Mouse (Mus musculus) stomach, embryonic 15.5 days (tissue): ENCODE results near the gene Defb7. TPM values are rescaled to one million over a fixed set of nuclear protein-coding genes. Genes with fewer than 3 reads are reported as not detected.

Experiments used
- ATAC-seq: fragments of 200-750 bp; cut with Nextera tagmentation; 2 replicates; pipeline ENCODE4 v1.8.0; 2017; ENCODE audit warnings: low read depth, moderate number of reproducible peaks, moderate TSS enrichment; ENCODE audit not compliant: insufficient read depth, low FRiP score
- H3K27ac ChIP-seq: fragments of 300-500 bp; sonication (generic); 2 replicates; pipeline ENCODE4 v1.5.1; 2015; ENCODE audit warnings: mild to moderate bottlenecking, inconsistent platforms
- H3K27me3 ChIP-seq: fragments of 300-500 bp; sonication (generic); replicated peaks from 2 replicates; pipeline ENCODE4 v1.6.1; 2015; ENCODE audit warnings: inconsistent platforms
- H3K36me3 ChIP-seq: fragments of 300-500 bp; sonication (generic); 2 replicates; pipeline ENCODE4 v1.6.1; 2015; ENCODE audit warnings: inconsistent platforms
- H3K4me1 ChIP-seq: fragments of 300-500 bp; sonication (generic); 2 replicates; pipeline ENCODE4 v1.6.1; 2015; ENCODE audit warnings: inconsistent platforms
- H3K4me2 ChIP-seq: fragments of 300-500 bp; sonication (generic); 2 replicates; pipeline ENCODE4 v1.6.1; 2015; ENCODE audit warnings: mild to moderate bottlenecking, inconsistent platforms
- H3K4me3 ChIP-seq: fragments of 300-500 bp; sonication (generic); replicated peaks from 2 replicates; pipeline ENCODE4 v1.5.1; 2015; ENCODE audit warnings: inconsistent platforms
- H3K9ac ChIP-seq: fragments of 300-500 bp; sonication (generic); 2 replicates; pipeline ENCODE4 v1.6.1; 2015; ENCODE audit warnings: inconsistent platforms
- H3K9me3 ChIP-seq: fragments of 300-500 bp; sonication (generic); 2 replicates; pipeline ENCODE4 v1.6.1; 2016; ENCODE audit warnings: inconsistent platforms
- WGBS: fragments of 180-500 bp; shearing (Covaris S2); methylation state at CpG from one replicate; pipeline ENCODE4 v1.1.7; 2015; 5-methylcytosine and 5-hydroxymethylcytosine counted together
- microRNA-seq: library from miRNA; unstranded; fragments of <30 nt; microRNA quantifications from one replicate; pipeline ENCODE4, GENCODE M21; 2016
- polyA plus RNA-seq: library from polyadenylated mRNA; unstranded; fragments of >200 nt; fragmentation: Nextera tagmentation; extraction: Ambion mirVana; gene quantifications from 2 replicates; pipeline ENCODE4 v1.2.1, GENCODE M21; 2015

The Defb7 gene
- not detected in 2 replicates for polyA plus RNA-seq

DNA sequence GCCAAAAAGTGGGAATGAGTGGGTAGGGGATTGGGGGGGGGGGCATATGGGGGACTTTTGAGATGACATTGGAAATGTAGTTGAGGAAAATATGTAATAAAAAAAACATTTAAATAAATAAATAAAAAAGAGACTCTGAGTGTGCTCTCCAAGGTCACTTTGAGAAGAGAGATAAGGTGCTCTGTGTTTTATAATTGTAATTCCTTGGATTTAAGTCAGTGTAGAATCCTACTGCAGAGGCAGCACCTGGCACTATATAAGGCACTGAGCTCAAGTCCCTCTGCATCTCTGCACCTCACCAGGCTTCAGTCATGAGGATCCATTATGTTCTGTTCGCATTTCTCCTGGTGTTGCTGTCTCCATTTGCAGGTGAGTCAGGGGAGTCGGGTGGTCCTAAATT is at the start of gene Defb7:
TSS of gene Defb7 (plus strand) at position 301 of the 400 bp plus-strand sequence.
- Histone ChIP-seq H3K4me3 (no peak within 1 kb of the TSS), H3K27ac (no peak within 1 kb of the TSS), H3K9ac (no peak within 1 kb of the TSS), H3K4me2 (no peak within 1 kb of the TSS), H3K27me3 (no peaks in the 10 kb centered on the region), H3K9me3 (no peaks in the 10 kb centered on the region), H3K36me3 (no peaks in the 10 kb centered on the region), H3K4me1 (no peaks in the 10 kb centered on the region)
- 91% methylated on average over 2 of the region's 2 CpGs for WGBS
- ATAC-seq: no peak

GRCm38 (mm10) chr8:19446378-19446777 is 48.5 kb upstream of the Defb7 start:
- no peak overlapping the region for H3K9ac ChIP-seq
- no peaks in the 10 kb centered on the region for H3K4me1 ChIP-seq
- H3K4me3 ChIP-seq: no peak overlapping the region
- no peaks in the 10 kb centered on the region for H3K27me3 ChIP-seq
- no peak for ATAC-seq
- H3K36me3 ChIP-seq: no peaks in the 10 kb centered on the region
- WGBS: 73% methylated on average over 1 of the region's 1 CpGs
- H3K4me2 ChIP-seq: no peak overlapping the region
- no peaks in the 10 kb centered on the region for H3K9me3 ChIP-seq
- H3K27ac ChIP-seq: no peak overlapping the region

DNA sequence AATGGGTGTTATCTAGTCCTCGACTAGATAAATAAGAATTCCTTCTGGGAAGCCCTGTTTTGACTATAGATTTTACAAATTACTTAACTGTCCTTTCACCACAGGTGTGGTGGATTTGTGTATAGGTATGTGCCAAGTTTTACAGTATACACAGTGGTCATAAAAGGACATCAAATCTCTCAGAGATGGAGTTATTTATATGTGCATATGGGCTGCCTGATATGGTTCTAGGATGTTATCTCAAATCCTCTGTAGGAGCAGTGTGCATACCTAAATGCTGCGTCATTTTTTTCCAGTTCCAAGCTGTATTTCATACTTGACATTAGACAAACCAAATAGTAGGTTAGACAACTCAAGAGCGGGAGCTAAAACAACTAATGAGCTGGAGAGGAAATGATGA is 33.5 kb upstream of the Defb7 start:
- ATAC-seq: no peak
- no peak overlapping the region for H3K9ac ChIP-seq
- no peak overlapping the region for H3K4me3 ChIP-seq
- no peaks in the 10 kb centered on the region for H3K36me3 ChIP-seq
- H3K4me1 ChIP-seq: no peaks in the 10 kb centered on the region
- no peaks in the 10 kb centered on the region for H3K27me3 ChIP-seq
- WGBS: 70% methylated on average over 3 of the region's 3 CpGs
- no peak overlapping the region for H3K27ac ChIP-seq
- H3K9me3 ChIP-seq: no peaks in the 10 kb centered on the region
- H3K4me2 ChIP-seq: no peak overlapping the region

GRCm38 (mm10) chr8:19469026-19469425 is 25.9 kb upstream of the Defb7 start:
- Histone ChIP-seq H3K36me3 (no peaks in the 10 kb centered on the region), H3K4me3 (no peak overlapping the region), H3K9me3 (no peaks in the 10 kb centered on the region), H3K27me3 (no peaks in the 10 kb centered on the region), H3K4me2 (no peak overlapping the region), H3K4me1 (no peaks in the 10 kb centered on the region), H3K9ac (no peak overlapping the region), H3K27ac (no peak overlapping the region)
- WGBS: 83% methylated on average over 3 of the region's 3 CpGs
- no peak for ATAC-seq

- no peaks in the 10 kb centered on the region for H3K27me3 ChIP-seq
These were observed 5.6 kb downstream of the Defb7 start for GRCm38 (mm10) chr8:19500524-19500923.

DNA sequence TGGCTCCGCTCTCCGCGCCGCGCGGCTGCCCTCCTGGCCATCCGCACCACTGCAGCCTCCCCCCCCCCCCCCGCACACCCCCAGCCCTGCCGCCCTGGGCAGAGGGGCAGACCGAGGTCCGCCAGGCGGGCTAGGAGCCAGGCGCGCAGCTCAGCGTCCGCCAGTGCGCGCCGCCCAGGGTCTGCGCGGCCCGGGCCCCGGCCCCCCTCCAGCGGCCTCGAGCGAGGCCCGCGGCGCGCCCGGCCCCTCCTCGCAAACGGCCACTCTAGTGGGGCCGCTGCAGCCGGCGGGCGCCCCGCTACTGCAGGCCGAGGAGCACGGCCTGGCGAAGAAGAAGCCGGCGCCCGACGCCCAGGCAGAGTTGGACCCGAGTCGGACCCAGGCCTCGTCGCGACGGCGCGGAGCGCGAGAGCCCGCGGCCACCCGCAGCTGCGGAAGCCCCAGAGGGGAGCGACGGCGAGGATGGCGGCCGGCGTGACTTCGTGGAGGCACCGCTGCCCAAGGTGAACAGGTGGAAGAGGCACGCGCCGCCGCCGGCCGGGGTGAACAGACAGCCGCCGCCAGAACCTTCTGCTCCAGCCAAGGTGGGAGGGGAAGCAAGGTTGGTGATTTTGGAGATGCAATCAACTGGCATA is 40.4 kb downstream of the Defb7 start:
- WGBS: 4% methylated on average over 51 of the region's 75 CpGs
- Histone ChIP-seq H3K4me2 (peak overlapping the region; percentile 64), H3K36me3 (no peaks in the 10 kb centered on the region), H3K27me3 (peaks cover 25% of the 10 kb centered on the region), H3K4me1 (peaks cover 3% of the 10 kb centered on the region; the same call in 1 of the 2 replicates), H3K27ac (no peak overlapping the region), H3K9me3 (no peaks in the 10 kb centered on the region), H3K4me3 (peak overlapping the region; percentile 38), H3K9ac (no peak overlapping the region)
- peak; percentile 60 for ATAC-seq

More at GRCm38 (mm10) chr8:19500524-19500923, 5.6 kb downstream of the Defb7 start:
- no peak overlapping the region for H3K27ac ChIP-seq
- H3K4me2 ChIP-seq: no peak overlapping the region
- no peaks in the 10 kb centered on the region for H3K9me3 ChIP-seq
- H3K9ac ChIP-seq: no peak overlapping the region
- WGBS: 80% methylated on average over 1 of the region's 1 CpGs
- no peaks in the 10 kb centered on the region for H3K4me1 ChIP-seq
- no peak for ATAC-seq
- H3K4me3 ChIP-seq: no peak overlapping the region
- no peaks in the 10 kb centered on the region for H3K36me3 ChIP-seq

DNA sequence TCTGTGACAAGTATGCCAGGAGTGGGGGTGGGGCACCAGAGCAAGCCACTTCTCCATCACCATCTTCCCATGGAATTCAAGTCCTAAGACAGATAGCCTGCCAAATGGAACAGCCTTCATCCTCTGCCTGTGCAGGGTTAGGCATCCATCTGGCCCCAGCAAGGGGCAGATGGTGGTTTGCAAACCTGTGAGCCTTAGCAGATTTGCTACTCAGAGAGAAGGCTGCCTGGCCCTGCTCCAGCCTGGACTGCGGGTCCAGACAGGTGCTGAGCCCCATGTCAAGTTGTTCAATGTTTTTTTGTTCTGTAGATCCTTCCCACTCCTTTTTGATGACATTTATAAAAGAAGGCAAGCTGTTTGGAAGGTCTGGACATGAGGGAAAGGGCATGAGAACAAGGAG is 45.5 kb downstream of the Defb7 start:
- WGBS: 60% methylated on average over 1 of the region's 1 CpGs

More for the DNA sequence above, 45.5 kb downstream of the Defb7 start:
- Histone ChIP-seq H3K9ac (no peak overlapping the region), H3K4me3 (no peak overlapping the region), H3K27ac (no peak overlapping the region), H3K36me3 (no peaks in the 10 kb centered on the region), H3K4me1 (peaks cover 2% of the 10 kb centered on the region; the same call in 1 of the 2 replicates), H3K27me3 (peaks cover 13% of the 10 kb centered on the region), H3K4me2 (no peak overlapping the region), H3K9me3 (no peaks in the 10 kb centered on the region)
- no peak for ATAC-seq

Small RNAs within 50 kb of the gene (microRNA-seq; reads per million reads assigned to microRNA genes)
- not detected for gene Gm27288
- gene Gm27852: not detected

Other genes with a start within 250 kb of the Defb7 start
- not detected in 2 replicates for gene Defb5, start 247.5 kb upstream of the Defb7 start, polyA plus RNA-seq
- gene Defb3, start 201.7 kb upstream of the Defb7 start, polyA plus RNA-seq: not detected in 2 replicates
- gene Defb8, start 47.5 kb upstream of the Defb7 start, polyA plus RNA-seq: not detected in 2 replicates
- 0.08 TPM in 1 of 2 replicates, not detected in the other for gene 4930467E23Rik, start 234.5 kb downstream of the Defb7 start, polyA plus RNA-seq